Mouse (Mus musculus) midbrain, postnatal 0 days (tissue): ENCODE data around the gene Klc4. TPM values are rescaled to one million over a fixed set of nuclear protein-coding genes. Genes with fewer than 3 reads are reported as not detected.

Source experiments
- ATAC-seq: fragments of 200-750 bp; cut with Nextera tagmentation; 2 replicates; pipeline ENCODE4 v1.8.0; 2017; ENCODE audit warnings: moderate number of reproducible peaks, mild to moderate bottlenecking, moderate TSS enrichment, moderate library complexity; ENCODE audit not compliant: low FRiP score
- DNase-seq: peaks from one replicate; pipeline ENCODE4 v3.0.0-alpha.2; 2015; ENCODE audit warnings: low spot score
- H3K27ac ChIP-seq: fragments of 300-500 bp; sonication (generic); 2 replicates; pipeline ENCODE4 v1.5.1; 2014; ENCODE audit warnings: low read depth, mild to moderate bottlenecking, low read length, mixed read lengths
- H3K27me3 ChIP-seq: fragments of 300-500 bp; sonication (generic); 2 replicates; pipeline ENCODE4 v1.6.1; 2014; ENCODE audit warnings: low read length, control low read depth, mixed read lengths; ENCODE audit not compliant: insufficient read depth
- H3K36me3 ChIP-seq: fragments of 300-500 bp; sonication (generic); 2 replicates; pipeline ENCODE4 v1.6.1; 2014; ENCODE audit warnings: low read length, control low read depth, mixed read lengths; ENCODE audit not compliant: insufficient read depth
- H3K4me1 ChIP-seq: fragments of 300-500 bp; sonication (generic); 2 replicates; pipeline ENCODE4 v1.6.1; 2014; ENCODE audit warnings: mild to moderate bottlenecking, control low read depth, antibody characterized with exemption, low read length, mixed read lengths; ENCODE audit not compliant: insufficient read depth
- H3K4me2 ChIP-seq: fragments of 300-500 bp; sonication (generic); 2 replicates; pipeline ENCODE4 v1.6.1; 2014; ENCODE audit warnings: low read depth, mild to moderate bottlenecking, low read length, mixed read lengths; ENCODE audit not compliant: poor library complexity, severe bottlenecking
- H3K4me3 ChIP-seq: fragments of 300-500 bp; sonication (generic); 2 replicates; pipeline ENCODE4 v1.5.1; 2014; ENCODE audit warnings: low read depth, mild to moderate bottlenecking, low read length, moderate library complexity
- H3K9ac ChIP-seq: fragments of 300-500 bp; sonication (generic); replicated peaks from 2 replicates; pipeline ENCODE4 v1.6.1; 2014; ENCODE audit warnings: mild to moderate bottlenecking, low read length, moderate library complexity, mixed read lengths; ENCODE audit not compliant: poor library complexity, severe bottlenecking
- H3K9me3 ChIP-seq: fragments of 300-500 bp; sonication (generic); 2 replicates; pipeline ENCODE4 v1.6.1; 2016; ENCODE audit warnings: low read length, control low read depth
- CTCF ChIP-seq: IDR thresholded peaks from 2 replicates; pipeline ENCODE4 v1.5.1; 2016; ENCODE audit warnings: antibody characterized with exemption, mild to moderate bottlenecking
- WGBS: fragments of 180-500 bp; shearing (Covaris S2); extraction: QIAGEN DNeasy Blood & Tissue Kit; methylation state at CpG from one replicate; pipeline ENCODE4 v1.1.7; 2014; 5-methylcytosine and 5-hydroxymethylcytosine counted together
- polyA plus RNA-seq: library from polyadenylated mRNA; unstranded; fragments of >200 nt; fragmentation: Nextera tagmentation; extraction: Ambion mirVana; gene quantifications from 2 replicates; pipeline ENCODE4 v1.2.1, GENCODE M21; 2015
- total RNA-seq: library from RNA; depleted of rRNA; stranded (reverse); fragments of >200 nt; gene quantifications from 2 replicates; pipeline ENCODE4 v1.2.3, GENCODE M21; 2014

The Klc4 gene
- total and polyA plus RNA-seq, 2 experiments from 2014 or later = 20.0 to 24.5 TPM

DNA sequence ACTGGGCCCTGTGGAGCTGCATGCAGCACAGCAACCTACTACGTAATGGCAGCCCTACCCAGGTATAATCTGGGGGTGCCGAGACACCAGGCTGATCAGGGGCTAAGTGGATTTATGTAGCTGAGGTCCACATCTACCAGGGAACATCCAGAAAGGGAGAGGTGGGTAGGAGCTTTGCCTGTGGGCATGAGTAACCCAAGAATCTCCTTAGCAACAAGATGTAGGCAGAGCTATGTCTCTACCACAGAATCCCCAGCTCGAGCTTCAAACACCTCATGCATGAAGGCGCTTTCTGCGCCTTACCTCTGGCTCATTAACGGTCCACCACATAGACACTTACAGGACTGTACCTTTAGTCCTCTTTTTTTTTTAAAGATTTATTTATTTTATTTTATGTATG lies 50.5 kb downstream of the Klc4 start:
- H3K4me1 ChIP-seq = no peaks in the 10 kb centered on the region
- ATAC-seq (no peak), DNase-seq (no peak)
- no peaks in the 10 kb centered on the region for H3K9me3 ChIP-seq
- H3K27me3 ChIP-seq = no peaks in the 10 kb centered on the region
- no peak overlapping the region for H3K4me2 ChIP-seq
- TF ChIP-seq CTCF = no peak
- H3K9ac ChIP-seq = no peak overlapping the region
- H3K36me3 ChIP-seq = 0 out of 2 replicates have a peak, but pooled peaks cover 5% of the 10 kb centered on the region
- 69% methylated on average over 6 of the region's 6 CpGs for WGBS
- H3K4me3 ChIP-seq = no peak overlapping the region
- 0 out of 2 replicates have a peak overlapping the region, but pooled peaks have one; percentile 9 for H3K27ac ChIP-seq

DNA sequence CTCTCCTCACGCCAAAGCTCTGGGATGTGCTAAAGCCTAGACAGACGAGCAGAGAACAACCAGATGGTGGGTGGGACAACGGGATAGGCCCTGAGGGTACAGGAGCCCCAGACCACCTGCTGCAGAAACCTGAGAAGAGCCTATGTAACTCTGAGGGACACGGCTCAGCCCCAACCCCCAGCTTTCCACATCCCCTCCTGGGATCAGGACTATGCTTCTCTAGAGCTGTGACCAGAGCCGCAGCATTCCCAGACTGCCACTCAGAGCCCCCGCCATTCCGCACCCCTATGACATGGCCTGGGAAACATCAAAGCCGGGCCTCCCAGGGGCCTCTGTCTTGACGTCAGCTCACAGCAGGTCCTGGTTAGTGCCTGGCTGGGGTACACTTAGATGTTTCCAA lies 51.2 kb downstream of the Klc4 start:
- 45% methylated on average over 9 of the region's 9 CpGs for WGBS
- peaks cover 12% of the 10 kb centered on the region for H3K36me3 ChIP-seq
- TF ChIP-seq CTCF = no peak
- no peaks in the 10 kb centered on the region for H3K9me3 ChIP-seq
- H3K27ac ChIP-seq = 0 out of 2 replicates have a peak overlapping the region, but pooled peaks have one; percentile 9
- H3K4me3 ChIP-seq = no peak overlapping the region
- DNase-seq (no peak), ATAC-seq (no peak)
- H3K4me1 ChIP-seq = no peaks in the 10 kb centered on the region
- no peak overlapping the region for H3K4me2 ChIP-seq
- no peak overlapping the region for H3K9ac ChIP-seq
- no peaks in the 10 kb centered on the region for H3K27me3 ChIP-seq

DNA sequence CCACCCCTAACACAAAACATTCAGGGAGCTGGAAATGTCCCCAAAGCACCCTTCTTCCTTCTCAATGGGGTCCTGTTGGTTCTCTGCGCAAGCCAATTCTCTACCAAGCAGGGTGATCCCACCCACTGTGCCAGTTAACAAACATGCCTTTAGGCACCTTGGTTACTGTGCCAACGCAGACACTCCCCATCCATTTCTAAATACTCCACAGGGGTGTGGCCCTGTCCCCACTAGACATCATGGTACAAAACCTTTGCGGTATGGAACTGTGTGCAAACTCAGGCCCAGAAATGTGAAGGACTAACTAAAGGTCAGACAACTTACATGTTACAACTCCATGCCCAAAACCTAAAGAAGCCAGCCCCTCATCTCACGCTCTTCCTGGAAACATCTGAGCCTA lies 52.7 kb downstream of the Klc4 start:
- no peaks in the 10 kb centered on the region for H3K4me1 ChIP-seq
- no peak for TF ChIP-seq CTCF

DNA sequence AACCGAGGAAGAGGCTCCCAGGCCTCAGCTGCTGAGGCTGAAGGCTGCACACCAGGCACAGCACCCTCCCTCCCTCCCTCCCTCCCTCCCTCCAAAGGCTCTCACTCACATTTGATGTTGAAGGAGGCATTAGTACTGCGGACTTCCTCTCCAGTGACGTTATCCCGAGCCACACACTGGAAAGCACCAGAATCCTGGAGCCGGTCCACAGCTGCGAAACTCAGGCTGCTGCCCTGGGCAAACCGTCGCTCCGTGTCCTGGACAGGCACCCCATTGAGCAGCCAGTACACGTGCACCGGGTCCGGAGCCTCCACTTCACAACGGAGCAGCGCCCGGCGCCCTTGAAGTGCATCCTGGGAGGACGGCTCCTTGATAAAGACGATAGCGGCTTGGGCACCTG lies 54.4 kb downstream of the Klc4 start:
- H3K4me3 ChIP-seq = no peak overlapping the region
- peaks cover 25% of the 10 kb centered on the region for H3K36me3 ChIP-seq
- ATAC-seq = no peak
- no peak overlapping the region for H3K9ac ChIP-seq
- no peaks in the 10 kb centered on the region for H3K9me3 ChIP-seq
- WGBS = 79% methylated on average over 19 of the region's 19 CpGs
- H3K4me2 ChIP-seq = no peak overlapping the region
- H3K27me3 ChIP-seq = no peaks in the 10 kb centered on the region
- H3K4me1 ChIP-seq = no peaks in the 10 kb centered on the region
- no peak for DNase-seq
- no peak overlapping the region for H3K27ac ChIP-seq
- TF ChIP-seq CTCF = no peak

More for the DNA sequence above, 52.7 kb downstream of the Klc4 start:
- Histone ChIP-seq H3K36me3 (peaks cover 18% of the 10 kb centered on the region), H3K9ac (no peak overlapping the region), H3K9me3 (no peaks in the 10 kb centered on the region), H3K4me3 (no peak overlapping the region), H3K27me3 (no peaks in the 10 kb centered on the region), H3K4me2 (no peak overlapping the region), H3K27ac (no peak overlapping the region)
- 85% methylated on average over 4 of the region's 4 CpGs for WGBS
- no peak for ATAC-seq
- no peak for DNase-seq

DNA sequence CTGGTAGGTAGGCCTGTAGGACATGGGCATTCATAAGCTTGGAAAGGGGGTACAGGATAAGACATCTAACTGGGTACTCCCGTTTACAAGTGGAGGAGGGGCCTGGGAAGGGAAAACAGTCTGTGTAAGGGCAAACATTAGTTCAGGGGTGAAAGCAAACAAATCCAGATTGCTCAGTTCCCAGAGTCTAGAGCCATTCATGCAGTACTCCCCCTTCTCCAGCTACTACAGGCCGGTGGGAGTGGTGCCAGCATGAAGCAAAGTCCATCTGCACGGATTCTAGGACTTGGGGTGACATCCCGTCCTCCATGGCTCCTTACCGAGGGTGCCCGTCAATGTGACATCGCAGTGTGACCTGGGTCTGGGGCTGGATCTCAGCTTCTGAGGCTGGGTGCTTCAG lies 55.4 kb downstream of the Klc4 start:
- H3K9me3 ChIP-seq = no peaks in the 10 kb centered on the region

DNA sequence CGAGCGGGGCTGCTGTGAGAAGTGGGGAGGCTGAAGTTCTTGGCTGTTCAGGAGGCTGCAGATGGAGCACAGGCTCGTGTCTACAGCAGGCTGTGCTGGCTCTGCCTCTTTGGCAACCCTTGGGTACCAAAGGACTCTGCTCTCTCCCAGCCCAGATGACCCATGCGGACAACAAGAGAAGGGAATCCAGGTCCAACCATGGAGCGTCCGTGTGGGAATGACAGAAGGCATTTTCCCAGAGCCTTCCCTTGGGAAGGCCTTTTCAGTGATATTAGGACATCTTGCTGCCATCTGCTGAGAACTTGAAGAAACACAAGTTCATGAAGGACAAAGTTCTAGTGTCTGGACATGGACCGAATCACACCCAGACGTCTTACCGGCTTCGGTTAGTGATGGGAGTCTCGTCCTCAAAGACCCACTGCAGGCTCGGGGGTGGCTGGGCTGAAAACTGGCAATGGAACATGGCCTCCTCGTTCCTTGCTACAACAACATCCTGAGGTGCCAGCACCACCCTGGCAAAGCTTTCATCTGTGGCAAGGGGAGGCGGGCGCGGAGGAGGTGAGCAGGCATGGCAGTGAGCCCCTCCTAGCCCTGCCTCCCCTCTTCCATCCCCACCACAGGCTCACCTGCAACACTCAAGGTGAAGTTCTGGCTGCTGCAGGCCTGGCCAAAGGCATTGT lies 56.0 kb downstream of the Klc4 start:
- peaks cover 32% of the 10 kb centered on the region for H3K36me3 ChIP-seq
- no peak overlapping the region for H3K9ac ChIP-seq
- no peak overlapping the region for H3K27ac ChIP-seq
- 90% methylated on average over 16 of the region's 16 CpGs for WGBS
- ATAC-seq (no peak), DNase-seq (no peak)
- 0 out of 2 replicates have a peak, but pooled peaks have one; percentile 5 for TF ChIP-seq CTCF
- H3K4me1 ChIP-seq = no peaks in the 10 kb centered on the region
- H3K4me3 ChIP-seq = no peak overlapping the region
- H3K9me3 ChIP-seq = no peaks in the 10 kb centered on the region
- no peak overlapping the region for H3K4me2 ChIP-seq
- H3K27me3 ChIP-seq = no peaks in the 10 kb centered on the region

More for the DNA sequence above, 55.4 kb downstream of the Klc4 start:
- no peak for TF ChIP-seq CTCF
- Histone ChIP-seq H3K27me3 (no peaks in the 10 kb centered on the region), H3K36me3 (peaks cover 32% of the 10 kb centered on the region), H3K4me2 (no peak overlapping the region), H3K9ac (no peak overlapping the region), H3K4me1 (no peaks in the 10 kb centered on the region), H3K4me3 (no peak overlapping the region), H3K27ac (no peak overlapping the region)
- ATAC-seq (no peak), DNase-seq (no peak)
- WGBS = 93% methylated on average over 7 of the region's 7 CpGs
